Mouse (Mus musculus) CH12.LX (cell line): ENCODE results near the gene Itga9. TPM values are rescaled to one million over a fixed set of nuclear protein-coding genes. Genes with fewer than 3 reads are reported as not detected.

Source experiments
- DNase-seq: peaks from one replicate; pipeline ENCODE4 v3.0.0-alpha.2; 2013; ENCODE audit errors: extremely low read depth
- H3K27ac ChIP-seq: 2 replicates; pipeline ENCODE4 v1.5.1; 2012; ENCODE audit warnings: low read depth, mild to moderate bottlenecking, control low read depth, moderate library complexity; ENCODE audit not compliant: insufficient read depth
- H3K27me3 ChIP-seq: replicated peaks from 2 replicates; pipeline ENCODE3; 2012; ENCODE audit warnings: inconsistent platforms
- H3K36me3 ChIP-seq, 2 experiments: replicated peaks in 1 of 2; 2 replicates each; pipeline versions ENCODE3 to v1.6.1; 2012; ENCODE audit warnings: inconsistent platforms in 1 of 2, low read length in 1 of 2, mild to moderate bottlenecking in 1 of 2, mixed read lengths in 1 of 2, moderate library complexity in 1 of 2; ENCODE audit not compliant: control insufficient read depth in 1 of 2, insufficient read depth in 1 of 2
- H3K4me1 ChIP-seq, 2 experiments: 2 replicates each; pipeline ENCODE4 v1.6.1; 2012; ENCODE audit warnings: inconsistent platforms in 1 of 2, moderate library complexity in 1 of 2; ENCODE audit not compliant: insufficient read depth in 2 of 2, control insufficient read depth in 1 of 2
- H3K4me2 ChIP-seq: 2 replicates; pipeline ENCODE4 v1.6.1; 2012; ENCODE audit warnings: low read depth, mild to moderate bottlenecking, control low read depth; ENCODE audit not compliant: poor library complexity, insufficient read depth, severe bottlenecking
- H3K4me3 ChIP-seq, 3 experiments: fragments of 150-350 bp in 1 of 3; sonication (generic) in 1 of 3; replicated peaks in 1 of 3; 2 replicates each; pipeline versions ENCODE3 to v1.5.1; 2011 to 2012; ENCODE audit warnings: low read depth in 2 of 3, low read length in 2 of 3, mild to moderate bottlenecking in 2 of 3, moderate library complexity in 2 of 3, control low read depth in 1 of 3, improper control_type of control experiment in 1 of 3, inconsistent platforms in 1 of 3, mixed read lengths in 1 of 3; ENCODE audit not compliant: poor library complexity in 1 of 3
- H3K79me2 ChIP-seq: replicated peaks from 2 replicates; pipeline ENCODE4 v1.6.1; 2012; ENCODE audit warnings: mild to moderate bottlenecking, moderate library complexity; ENCODE audit not compliant: control insufficient read depth, poor library complexity, insufficient read depth, severe bottlenecking; ENCODE audit errors: extremely low read depth
- H3K9ac ChIP-seq: 2 replicates; pipeline ENCODE4 v1.6.1; 2012; ENCODE audit warnings: low read depth, mild to moderate bottlenecking, control low read depth, moderate library complexity; ENCODE audit not compliant: insufficient read depth
- H3K9me3 ChIP-seq: replicated peaks from 2 replicates; pipeline ENCODE3; 2012; ENCODE audit warnings: low read length, inconsistent platforms, mixed read lengths
- CHD1 ChIP-seq: IDR thresholded peaks from 2 replicates; pipeline ENCODE4 v1.6.1; 2012; ENCODE audit warnings: low read depth, low read length, improper control_type of control experiment, inconsistent platforms
- ELF1 ChIP-seq: IDR thresholded peaks from 2 replicates; pipeline ENCODE4 v1.6.1; 2014; ENCODE audit warnings: low read depth, mild to moderate bottlenecking, inconsistent platforms, low read length, improper control_type of control experiment
- ETS1 ChIP-seq: conservative IDR thresholded peaks from 2 replicates; pipeline ENCODE4 v1.6.1; 2012; ENCODE audit warnings: low read depth, mild to moderate bottlenecking, inconsistent platforms, low read length, improper control_type of control experiment, moderate library complexity
- GABPA ChIP-seq: IDR thresholded peaks from 2 replicates; pipeline ENCODE4 v1.6.1; 2012; ENCODE audit warnings: low read depth, low read length, improper control_type of control experiment, inconsistent platforms; ENCODE audit not compliant: insufficient replicate concordance
- MAFK ChIP-seq: IDR thresholded peaks from 2 replicates; pipeline ENCODE4 v1.6.1; 2011; ENCODE audit warnings: low read length, improper control_type of control experiment; ENCODE audit not compliant: insufficient replicate concordance
- MAX ChIP-seq: IDR thresholded peaks from 2 replicates; pipeline ENCODE4 v1.6.1; 2011; ENCODE audit warnings: low read length, improper control_type of control experiment
- MEF2A ChIP-seq: IDR thresholded peaks from 2 replicates; pipeline ENCODE4 v1.6.1; 2014; ENCODE audit warnings: low read depth, mild to moderate bottlenecking, inconsistent platforms, low read length, improper control_type of control experiment, borderline replicate concordance
- MYC ChIP-seq: IDR thresholded peaks from 2 replicates; pipeline ENCODE4 v1.6.1; 2011; ENCODE audit warnings: low read depth, mild to moderate bottlenecking, improper control_type of control experiment, low read length
- NELFE ChIP-seq: IDR thresholded peaks from 2 replicates; pipeline ENCODE4 v1.6.1; 2011; ENCODE audit warnings: low read depth, low read length, improper control_type of control experiment
- POLR2AphosphoS2 ChIP-seq: IDR thresholded peaks from 2 replicates; pipeline ENCODE4 v1.6.1; 2011; ENCODE audit warnings: low read depth, low read length, improper control_type of control experiment
- RCOR1 ChIP-seq: conservative IDR thresholded peaks from 2 replicates; pipeline ENCODE4 v1.6.1; 2012; ENCODE audit warnings: low read depth, mild to moderate bottlenecking, inconsistent platforms, low read length, improper control_type of control experiment
- SMC3 ChIP-seq: IDR thresholded peaks from 2 replicates; pipeline ENCODE4 v1.6.1; 2011; ENCODE audit warnings: low read depth, low read length, improper control_type of control experiment
- UBTF ChIP-seq: IDR thresholded peaks from 2 replicates; pipeline ENCODE4 v1.6.1; 2012; ENCODE audit warnings: low read depth, mild to moderate bottlenecking, inconsistent platforms, low read length, improper control_type of control experiment, moderate library complexity
- USF1 ChIP-seq: IDR thresholded peaks from 2 replicates; pipeline ENCODE4 v1.6.1; 2014; ENCODE audit warnings: low read depth, mild to moderate bottlenecking, inconsistent platforms, low read length, improper control_type of control experiment
- USF2 ChIP-seq: conservative IDR thresholded peaks from 2 replicates; pipeline ENCODE4 v1.6.1; 2011; ENCODE audit warnings: low read depth, low read length, improper control_type of control experiment
- ZC3H11A ChIP-seq: IDR thresholded peaks from 2 replicates; pipeline ENCODE4 v1.6.1; 2012; ENCODE audit warnings: low read depth, mild to moderate bottlenecking, inconsistent platforms, low read length, improper control_type of control experiment
- ZKSCAN1 ChIP-seq: IDR thresholded peaks from 2 replicates; pipeline ENCODE4 v1.6.1; 2012; ENCODE audit warnings: low read depth, inconsistent platforms, low read length, improper control_type of control experiment, borderline replicate concordance
- ZNF384 ChIP-seq: IDR thresholded peaks from 2 replicates; pipeline ENCODE4 v1.6.1; 2012; ENCODE audit warnings: low read depth, low read length, improper control_type of control experiment, inconsistent platforms
- dilution Hi-C: fragments of 300-500 bp; cut with MboI; formaldehyde crosslinking; loops from 2 replicates; pipeline ENCODE4 v1.14.3; 2020; ENCODE audit warnings: low sequenced_read_pairs; ENCODE audit not compliant: extremely low pct_unique_long_range_greater_than_20kb, extremely low pct_ligation_motif_present
- in situ Hi-C: fragments of 300-500 bp; cut with MboI; formaldehyde crosslinking; loops from 3 replicates; pipeline ENCODE4 v1.14.3; 2019; ENCODE audit warnings: low sequenced_read_pairs, low pct_ligation_motif_present, low pct_unique_long_range_greater_than_20kb, mixed read lengths
- polyA plus RNA-seq: library from polyadenylated mRNA; unstranded; fragments of >175 nt; gene quantifications from 2 replicates; pipeline ENCODE4 v1.2.1, GENCODE M21; 2012; ENCODE audit warnings: low read depth; ENCODE audit not compliant: insufficient read length
- total RNA-seq, 2 experiments: library from RNA; depleted of rRNA; stranded (reverse); fragments of 300-350 nt in 1 of 2; fragments of >200 nt in 1 of 2; gene quantifications; 2 replicates each; pipeline ENCODE4 v1.2.3; 2012 to 2014

Itga9 gene
- total and polyA plus RNA-seq, 3 experiments, result 0.19 TPM; not detected in 2

DNA sequence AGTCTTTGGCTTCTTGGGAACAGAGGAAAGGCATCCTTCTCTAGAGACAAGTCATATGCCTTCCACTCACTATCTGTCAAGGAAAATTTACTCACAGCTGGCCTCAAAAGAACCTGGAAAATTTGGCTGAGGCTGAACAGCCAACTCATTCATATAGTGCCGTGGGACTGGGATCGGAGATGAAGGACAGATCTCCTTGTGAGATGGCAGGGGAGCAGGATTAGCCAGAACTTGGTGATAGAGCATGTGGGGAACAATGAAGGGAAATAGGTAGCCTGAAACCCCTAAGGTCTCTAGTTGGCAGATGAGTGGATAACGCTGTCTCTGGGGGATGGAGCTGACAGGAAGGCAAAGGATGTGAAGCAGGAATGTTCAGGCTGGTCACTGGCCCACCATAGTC is 132.6 kb downstream of the Itga9 start:
- no peak for TF ChIP-seq NELFE
- Histone ChIP-seq H3K27ac (no peak overlapping the region), H3K9ac (no peak overlapping the region), H3K9me3 (no peaks in the 10 kb centered on the region), H3K36me3 (no peaks in the 10 kb centered on the region), H3K4me3 (no peak overlapping the region), H3K79me2 (no peaks in the 10 kb centered on the region), H3K4me1 (no peaks in the 10 kb centered on the region), H3K4me2 (no peak overlapping the region), H3K27me3 (peaks cover 11% of the 10 kb centered on the region)
- DNase-seq, result no peak
- dilution Hi-C loops (no loop called here), in situ Hi-C loops (no loop called here)

DNA sequence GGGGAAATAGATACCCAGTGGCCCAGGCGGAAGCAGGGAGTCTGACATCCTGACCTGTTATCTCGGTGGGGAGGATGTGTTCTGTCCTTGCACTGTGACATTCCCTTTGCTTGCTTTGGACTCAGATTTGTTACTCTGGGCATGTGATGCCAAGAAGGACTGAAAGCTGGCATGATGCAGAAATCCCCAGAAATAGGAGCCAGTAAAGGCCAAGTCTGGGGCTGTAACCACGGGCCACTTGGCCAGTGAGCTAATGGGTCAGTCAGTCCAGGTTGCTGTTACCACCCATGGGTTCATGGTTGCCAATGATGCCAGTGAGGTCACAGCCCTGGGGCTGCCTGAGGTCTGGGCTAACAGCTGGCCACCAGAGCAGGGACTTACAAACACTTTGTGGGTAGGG is 133.2 kb downstream of the Itga9 start:
- dilution Hi-C loops, result no loop called here

DNA sequence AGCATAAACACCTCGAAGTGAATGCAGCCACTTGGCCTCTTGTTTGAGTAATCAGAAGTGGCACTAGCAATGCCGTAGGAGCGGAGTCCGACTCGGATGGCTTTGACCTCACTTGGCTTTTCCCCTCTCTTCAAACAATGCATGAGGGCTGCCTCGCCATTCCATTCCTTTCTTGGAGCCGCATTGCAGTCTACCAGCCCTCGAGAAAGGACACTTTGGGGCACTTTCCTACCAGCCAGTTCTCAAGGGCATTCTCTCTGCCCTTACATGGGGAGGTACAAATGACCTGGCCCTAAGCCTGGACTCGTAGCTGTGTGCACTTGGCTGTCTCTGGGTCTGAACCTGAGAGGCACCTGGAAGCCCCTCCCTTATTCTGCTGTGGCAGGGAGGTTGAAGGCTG is 134.8 kb downstream of the Itga9 start:
- Histone ChIP-seq H3K27ac (no peak overlapping the region), H3K9me3 (no peaks in the 10 kb centered on the region), H3K9ac (no peak overlapping the region), H3K4me1 (no peaks in the 10 kb centered on the region), H3K27me3 (peaks cover 11% of the 10 kb centered on the region), H3K79me2 (no peaks in the 10 kb centered on the region), H3K36me3 (no peaks in the 10 kb centered on the region), H3K4me3 (no peak overlapping the region), H3K4me2 (no peak overlapping the region)
- TF ChIP-seq SMC3 (no peak), ZC3H11A (no peak), USF1 (no peak), ZNF384 (no peak), USF2 (no peak), POLR2AphosphoS2 (no peak), ZKSCAN1 (no peak), MAX (no peak), MYC (no peak), RCOR1 (no peak), UBTF (no peak)
- dilution Hi-C loops (no loop called here), in situ Hi-C loops (no loop called here)
- no peak for DNase-seq

More for the DNA sequence above, 133.2 kb downstream of the Itga9 start:
- TF ChIP-seq ELF1 (no peak), NELFE (no peak), MAFK (no peak), ETS1 (no peak), MEF2A (no peak), GABPA (no peak), CHD1 (no peak)
- Histone ChIP-seq H3K9ac (no peak overlapping the region), H3K27ac (no peak overlapping the region), H3K9me3 (no peaks in the 10 kb centered on the region), H3K4me1 (no peaks in the 10 kb centered on the region), H3K79me2 (no peaks in the 10 kb centered on the region), H3K27me3 (peaks cover 11% of the 10 kb centered on the region), H3K4me3 (no peak overlapping the region), H3K36me3 (no peaks in the 10 kb centered on the region), H3K4me2 (no peak overlapping the region)
- in situ Hi-C loops, result no loop called here
- no peak for DNase-seq
